Mouse (Mus musculus) liver, embryonic 14.5 days (tissue): Measurements from ENCODE around the gene Lsp1. TPM values are rescaled to one million over a fixed set of nuclear protein-coding genes. Genes with fewer than 3 reads are reported as not detected.

ENCODE experiments used
- ATAC-seq: fragments of 200-750 bp; cut with Nextera tagmentation; 2 replicates; pipeline ENCODE4 v1.8.0; 2017; ENCODE audit warnings: moderate number of reproducible peaks, mild to moderate bottlenecking, moderate library complexity; ENCODE audit not compliant: insufficient read depth
- DNase-seq, 3 experiments: peaks; one replicate each; pipeline ENCODE4 v3.0.0-alpha.2; 2012 to 2013; ENCODE audit warnings: low read depth in 3 of 3, low spot score in 3 of 3
- H3K27ac ChIP-seq: fragments of 300-500 bp; sonication (generic); 2 replicates; pipeline ENCODE4 v1.5.1; 2014; ENCODE audit warnings: moderate library complexity, mild to moderate bottlenecking, control low read depth, inconsistent platforms
- H3K27me3 ChIP-seq: fragments of 300-500 bp; sonication (generic); 2 replicates; pipeline ENCODE4 v1.6.1; 2014; ENCODE audit warnings: mild to moderate bottlenecking, low read length, moderate library complexity; ENCODE audit not compliant: control insufficient read depth, insufficient read depth
- H3K36me3 ChIP-seq: fragments of 300-500 bp; sonication (generic); replicated peaks from 2 replicates; pipeline ENCODE4 v1.6.1; 2014; ENCODE audit warnings: low read depth; ENCODE audit not compliant: control insufficient read depth, insufficient read depth
- H3K4me1 ChIP-seq, 2 experiments: fragments of 200-500 bp in 1 of 2; fragments of 300-500 bp in 1 of 2; sonication (generic) in 1 of 2; replicated peaks; 2 replicates each; pipeline ENCODE4 v1.6.1; 2012 to 2014; ENCODE audit warnings: antibody characterized with exemption in 1 of 2, inconsistent platforms in 1 of 2, low read length in 1 of 2; ENCODE audit not compliant: control insufficient read depth in 2 of 2, insufficient read depth in 2 of 2
- H3K4me2 ChIP-seq: fragments of 300-500 bp; sonication (generic); 2 replicates; pipeline ENCODE4 v1.6.1; 2014; ENCODE audit warnings: low read depth, mild to moderate bottlenecking, control low read depth, moderate library complexity
- H3K4me3 ChIP-seq, 2 experiments: fragments of 200-500 bp in 1 of 2; fragments of 300-500 bp in 1 of 2; sonication (generic) in 1 of 2; 2 replicates each; pipeline ENCODE4 v1.5.1; 2012 to 2014; ENCODE audit warnings: low read depth in 2 of 2, low read length in 2 of 2, mild to moderate bottlenecking in 2 of 2, control low read depth in 1 of 2, inconsistent platforms in 1 of 2, moderate library complexity in 1 of 2; ENCODE audit not compliant: insufficient read depth in 1 of 2
- H3K9ac ChIP-seq: fragments of 300-500 bp; sonication (generic); replicated peaks from 2 replicates; pipeline ENCODE4 v1.6.1; 2014; ENCODE audit warnings: mild to moderate bottlenecking, control low read depth, moderate library complexity
- H3K9me3 ChIP-seq: fragments of 300-500 bp; sonication (generic); 2 replicates; pipeline ENCODE4 v1.6.1; 2016; ENCODE audit warnings: low read length, mixed read lengths; ENCODE audit not compliant: control insufficient read depth
- CTCF ChIP-seq: IDR thresholded peaks from 2 replicates; pipeline ENCODE4 v1.5.1; 2016; ENCODE audit warnings: antibody characterized with exemption, low read depth, control low read depth
- EP300 ChIP-seq: IDR thresholded peaks from 2 replicates; pipeline ENCODE4 v1.6.1; 2016; ENCODE audit warnings: antibody characterized with exemption, low read depth
- WGBS: fragments of 180-500 bp; shearing (Covaris S2); extraction: QIAGEN DNeasy Blood & Tissue Kit; methylation state at CpG from one replicate; pipeline ENCODE4 v1.1.7; 2014; ENCODE audit not compliant: insufficient replicate concordance; 5-methylcytosine and 5-hydroxymethylcytosine counted together
- polyA plus RNA-seq, 2 experiments: library from polyadenylated mRNA; depleted of rRNA in 1 of 2; stranded (reverse) in 1 of 2; unstranded in 1 of 2; fragments of >200 nt; fragmentation: Nextera tagmentation in 1 of 2; extraction: Ambion mirVana in 1 of 2; gene quantifications; 2 replicates each; pipeline versions ENCODE4 v1.2.1 to v1.2.3; 2012 to 2014

Gene Lsp1
- polyA plus RNA-seq, 2 experiments = 13.3 to 15.2 TPM

DNA sequence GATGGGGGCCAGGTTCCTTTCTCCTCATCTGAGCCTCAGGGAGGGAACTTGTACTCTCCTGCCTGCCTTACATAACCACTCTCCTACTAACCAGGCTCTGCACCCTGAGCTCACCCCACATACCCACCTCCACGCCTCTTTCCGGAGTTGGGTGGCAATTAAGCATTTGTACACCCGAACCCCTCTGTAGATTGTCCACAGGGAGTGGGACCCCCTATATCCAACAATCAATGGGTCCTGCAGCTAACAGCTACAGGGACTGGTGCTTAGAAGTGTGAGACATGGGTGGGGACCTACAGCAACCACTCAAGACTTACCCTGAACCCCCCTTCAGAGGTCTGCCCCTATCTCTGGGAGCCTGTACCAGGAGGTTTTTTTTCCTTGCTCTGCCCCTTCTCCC is 20.1 kb downstream of the Lsp1 start:
- no peak for DNase-seq
- Histone ChIP-seq H3K9ac (no peak overlapping the region), H3K4me1 (peaks cover 0 to 6% of the 10 kb centered on the region in 2 experiments; a peak in 1 of 4 replicates), H3K9me3 (no peaks in the 10 kb centered on the region), H3K36me3 (no peaks in the 10 kb centered on the region), H3K27ac (no peak overlapping the region), H3K4me2 (no peak overlapping the region), H3K27me3 (no peaks in the 10 kb centered on the region), H3K4me3 (no peak overlapping the region)
- 57% methylated on average over 3 of the region's 3 CpGs for WGBS
- no peak for TF ChIP-seq EP300
- no peak for TF ChIP-seq CTCF
- no peak for ATAC-seq

DNA sequence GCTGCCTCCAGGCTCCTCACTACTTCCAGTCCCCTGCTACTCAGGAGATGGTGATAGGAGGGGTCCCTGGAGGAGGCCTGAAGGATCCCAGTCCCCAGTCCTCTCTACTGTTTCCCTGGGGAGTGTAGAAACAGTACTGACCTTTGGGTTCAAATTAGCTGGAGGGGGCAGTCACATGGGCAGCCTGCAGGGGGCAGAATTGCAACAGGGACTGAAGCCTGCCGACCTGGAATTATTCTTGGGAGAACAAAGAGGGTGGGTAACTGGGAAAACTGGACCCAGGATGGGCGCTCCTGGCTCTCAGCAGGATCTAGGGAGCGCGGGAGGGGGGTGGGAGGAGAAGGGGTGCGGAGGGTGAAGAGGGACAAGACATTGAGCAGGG is 20.6 kb downstream of the Lsp1 start:
- Histone ChIP-seq H3K36me3 (no peaks in the 10 kb centered on the region), H3K4me2 (peak overlapping the region; percentile 29; the same call in 1 of the 2 replicates), H3K9me3 (no peaks in the 10 kb centered on the region), H3K27ac (no peak overlapping the region), H3K27me3 (no peaks in the 10 kb centered on the region), H3K4me1 (peaks cover 0 to 6% of the 10 kb centered on the region in 2 experiments; a peak in 1 of 4 replicates), H3K9ac (no peak overlapping the region), H3K4me3 (no peak overlapping the region)
- no peak for DNase-seq
- ATAC-seq = no peak
- 18% methylated on average over 5 of the region's 5 CpGs for WGBS
- TF ChIP-seq CTCF (peak; percentile 70), EP300 (no peak)

DNA sequence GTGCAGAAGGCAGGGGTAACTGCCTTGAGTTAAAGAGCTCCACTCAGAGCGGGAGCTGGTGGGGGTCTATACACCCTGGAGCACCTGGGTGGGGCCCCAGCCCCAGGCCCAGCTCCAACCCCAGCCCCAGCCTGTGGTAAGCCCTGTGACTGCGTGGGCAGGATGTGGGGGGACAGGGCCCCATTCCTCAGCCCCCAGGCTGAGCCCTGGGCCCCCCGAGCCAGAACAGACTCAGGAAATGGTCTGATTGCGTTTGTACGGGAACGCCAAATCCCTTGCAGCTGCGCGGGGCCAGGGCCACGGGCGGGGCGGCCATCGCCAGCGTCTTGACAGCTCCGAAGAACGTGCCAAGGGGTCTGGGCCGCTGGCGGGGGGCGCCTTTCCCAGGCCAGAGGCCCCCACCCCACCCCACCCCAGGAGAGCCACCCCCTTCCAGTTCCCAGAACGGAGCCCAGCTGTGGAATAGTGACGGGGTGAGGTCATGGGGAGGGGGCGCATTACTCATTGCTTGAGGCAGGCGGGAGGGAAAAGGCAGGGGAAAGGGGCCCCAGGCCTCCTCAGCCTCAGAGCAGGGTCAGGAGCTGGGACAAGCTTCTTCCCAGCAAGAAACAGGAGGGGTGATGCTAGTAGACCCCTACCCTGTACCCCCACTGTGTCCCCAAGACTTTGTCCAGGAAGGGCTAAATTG is 21.1 kb downstream of the Lsp1 start:
- no peak for ATAC-seq
- TF ChIP-seq CTCF (no peak), EP300 (no peak)
- H3K4me3 ChIP-seq = no peak overlapping the region
- no peak overlapping the region for H3K27ac ChIP-seq
- no peaks in the 10 kb centered on the region for H3K9me3 ChIP-seq
- no peaks in the 10 kb centered on the region for H3K27me3 ChIP-seq
- peak overlapping the region; percentile 29; the same call in 1 of the 2 replicates for H3K4me2 ChIP-seq
- peaks cover 0 to 6% of the 10 kb centered on the region in 2 experiments; a peak in 1 of 4 replicates for H3K4me1 ChIP-seq
- DNase-seq = no peak
- no peak overlapping the region for H3K9ac ChIP-seq
- 9% methylated on average over 22 of the region's 22 CpGs for WGBS
- no peaks in the 10 kb centered on the region for H3K36me3 ChIP-seq

DNA sequence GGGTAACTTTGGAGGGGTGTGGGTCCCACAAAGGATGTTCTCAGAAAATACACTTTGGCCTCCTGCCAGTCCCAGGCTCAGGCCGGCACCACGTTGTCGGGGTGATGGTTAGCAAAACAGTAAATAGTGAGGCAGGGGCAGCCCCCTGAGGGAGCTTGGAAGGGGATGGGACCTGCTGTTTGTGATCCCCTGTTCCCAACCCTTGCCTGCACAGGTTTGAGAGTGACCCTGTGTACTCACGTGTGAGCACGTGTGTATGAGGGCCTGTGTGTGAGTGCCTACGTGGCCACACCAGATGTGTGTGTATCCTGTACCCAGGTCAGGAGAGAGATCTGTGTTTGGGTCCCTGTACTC is 21.6 kb downstream of the Lsp1 start:
- H3K9ac ChIP-seq = no peak overlapping the region
- DNase-seq (no peak), ATAC-seq (no peak)
- no peak overlapping the region for H3K4me2 ChIP-seq
- no peaks in the 10 kb centered on the region for H3K36me3 ChIP-seq
- WGBS = 52% methylated on average over 6 of the region's 6 CpGs
- TF ChIP-seq EP300 (no peak), CTCF (no peak)
- H3K4me3 ChIP-seq = no peak overlapping the region
- no peak overlapping the region for H3K27ac ChIP-seq
- H3K27me3 ChIP-seq = no peaks in the 10 kb centered on the region
- H3K9me3 ChIP-seq = no peaks in the 10 kb centered on the region
- peaks cover 0 to 6% of the 10 kb centered on the region in 2 experiments; a peak in 1 of 4 replicates for H3K4me1 ChIP-seq

DNA sequence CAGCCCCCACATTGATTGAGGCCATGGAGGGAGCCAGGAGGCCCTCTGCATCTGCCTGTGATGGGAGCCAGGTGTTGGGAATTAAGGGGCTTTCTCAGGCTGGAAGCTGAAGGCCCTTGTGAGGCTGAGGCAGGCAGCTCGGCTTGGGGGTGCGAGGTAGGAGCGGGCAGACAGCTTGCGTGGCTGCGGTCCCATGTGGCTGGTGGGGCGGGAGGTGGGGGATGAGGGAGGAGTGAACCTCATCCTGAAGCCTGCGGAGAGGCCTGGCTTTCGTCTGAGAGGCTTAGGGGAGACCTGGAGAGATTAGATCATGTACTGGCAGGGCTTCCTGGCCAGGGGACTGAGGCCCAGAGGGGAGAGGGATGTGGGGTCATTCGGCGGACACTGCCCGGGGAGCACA is 22.5 kb downstream of the Lsp1 start:
- no peak overlapping the region for H3K9ac ChIP-seq
- 52% methylated on average over 11 of the region's 11 CpGs for WGBS
- H3K4me1 ChIP-seq = peaks cover 0 to 6% of the 10 kb centered on the region in 2 experiments; a peak in 1 of 4 replicates

More for the DNA sequence above, 22.5 kb downstream of the Lsp1 start:
- Histone ChIP-seq H3K4me3 (no peak overlapping the region), H3K9me3 (no peaks in the 10 kb centered on the region), H3K36me3 (no peaks in the 10 kb centered on the region), H3K27me3 (no peaks in the 10 kb centered on the region; the same call in 1 of the 2 replicates), H3K27ac (no peak overlapping the region), H3K4me2 (no peak overlapping the region)
- DNase-seq (no peak), ATAC-seq (no peak)
- TF ChIP-seq CTCF = no peak
- no peak for TF ChIP-seq EP300
